Mouse (Mus musculus) left cerebral cortex, adult 11 months (tissue): ENCODE measurements around the gene H2afy2.

ENCODE experiments used
- DNase-seq: peaks from one replicate; pipeline ENCODE4 v3.0.0; 2022; ENCODE audit warnings: low spot score

Gene H2afy2

GRCm38 (mm10) chr10:61783621-61784251, at the start of gene H2afy2:
TSS of gene H2afy2 (minus strand) at chr10:61784147.
- peak; percentile 50 for DNase-seq

- no peak for DNase-seq
Observed at GRCm38 (mm10) chr10:61832713-61833112, 48.8 kb upstream of the H2afy2 start.

- DNase-seq, result no peak
Observed at GRCm38 (mm10) chr10:61831741-61832140, 47.8 kb upstream of the H2afy2 start.

- DNase-seq, result no peak
Observed at GRCm38 (mm10) chr10:61831251-61831650, 47.3 kb upstream of the H2afy2 start.

DNA sequence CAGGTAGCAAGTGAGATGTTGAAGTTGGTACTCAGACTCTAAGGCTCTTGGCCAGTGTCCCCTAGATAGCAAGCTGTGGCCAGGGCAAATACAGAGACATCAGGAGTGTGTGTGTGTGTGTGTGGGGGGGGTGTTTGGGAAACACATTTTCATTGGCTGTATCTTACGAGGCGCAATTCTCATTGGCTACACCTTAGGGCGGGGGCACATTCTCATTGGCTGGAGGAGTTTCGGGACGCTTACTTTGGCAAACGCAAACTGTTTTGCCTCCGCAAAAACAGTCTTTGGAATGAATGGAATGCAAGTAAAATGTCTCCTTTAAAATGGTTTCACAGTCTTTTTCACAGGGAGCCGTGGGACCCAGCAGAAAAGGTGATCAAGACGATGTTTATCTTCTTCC, 46.9 kb upstream of the H2afy2 start:
- DNase-seq, result no peak

GRCm38 (mm10) chr10:61829046-61829445, 45.1 kb upstream of the H2afy2 start:
- no peak for DNase-seq

- no peak for DNase-seq
Observed at GRCm38 (mm10) chr10:61827950-61828936, 44.3 kb upstream of the H2afy2 start.

DNA sequence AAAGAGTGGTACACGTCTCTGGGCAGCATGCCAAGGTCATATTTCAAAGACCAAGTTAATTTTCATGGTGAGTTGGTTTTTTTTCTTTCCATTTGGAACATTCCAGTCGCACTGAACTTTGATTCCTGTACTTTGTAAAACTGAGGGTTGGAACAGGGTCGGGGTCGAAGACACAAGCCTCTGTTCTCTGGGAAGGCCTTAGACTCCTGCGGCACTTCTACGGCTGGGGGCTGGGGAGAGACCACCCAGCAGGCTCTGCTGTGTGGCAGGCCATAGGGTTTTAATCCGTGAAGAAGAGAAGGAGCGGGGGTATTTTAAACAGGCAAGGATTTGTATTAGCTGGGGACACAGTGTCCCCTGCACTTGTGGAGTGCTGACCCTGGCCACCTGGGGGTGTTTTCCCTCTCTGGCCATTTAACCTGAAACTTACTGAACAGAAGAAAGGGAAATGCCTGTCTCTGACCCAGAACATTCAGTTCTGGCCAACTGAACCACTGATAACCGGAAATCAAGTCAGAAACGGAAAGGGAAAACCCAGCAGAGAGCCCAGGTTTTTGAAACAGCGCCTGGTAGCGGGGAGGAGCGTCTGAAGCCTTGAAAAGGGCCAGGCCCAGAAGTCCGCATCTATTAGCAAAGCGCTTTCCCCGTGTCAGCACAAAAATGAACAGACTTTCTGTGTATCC, 42.9 kb upstream of the H2afy2 start:
- no peak for DNase-seq

DNA sequence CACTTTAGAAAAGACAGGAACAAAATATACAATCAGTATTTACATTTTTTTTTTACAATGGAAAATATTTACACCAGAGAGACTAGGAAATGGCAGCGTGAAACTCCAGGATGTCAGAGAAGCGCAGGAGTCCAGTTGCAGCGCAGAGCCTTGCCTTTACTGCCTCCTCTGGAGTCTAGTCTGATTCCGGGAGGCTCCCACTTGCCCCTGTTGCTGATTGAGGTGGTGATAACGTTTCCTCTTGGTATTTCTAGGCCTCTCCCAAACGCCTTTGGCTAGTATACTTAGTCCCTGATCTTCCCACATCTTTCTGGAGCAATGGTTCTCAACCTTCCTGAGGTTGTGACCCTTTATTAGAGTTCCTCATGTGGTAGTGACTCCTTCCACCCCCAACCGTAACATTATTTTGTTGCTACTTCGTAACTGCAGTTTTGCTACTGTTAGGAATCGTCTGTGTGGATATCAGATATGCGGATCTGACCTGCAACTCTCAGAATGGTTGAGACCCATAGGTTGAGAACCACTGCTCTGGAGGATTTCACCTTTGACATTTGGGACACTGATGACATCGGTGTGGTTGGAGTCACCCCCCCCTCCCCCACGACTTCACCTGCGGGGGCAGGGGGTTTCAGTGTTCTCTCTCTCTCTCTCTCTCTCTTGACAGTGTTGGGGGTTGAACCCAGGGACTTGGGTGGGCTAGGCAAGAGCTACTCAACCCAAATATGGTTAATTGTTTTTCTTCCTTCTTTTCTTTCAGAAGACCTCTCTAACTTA, 42.2 kb upstream of the H2afy2 start:
- DNase-seq, result no peak

DNA sequence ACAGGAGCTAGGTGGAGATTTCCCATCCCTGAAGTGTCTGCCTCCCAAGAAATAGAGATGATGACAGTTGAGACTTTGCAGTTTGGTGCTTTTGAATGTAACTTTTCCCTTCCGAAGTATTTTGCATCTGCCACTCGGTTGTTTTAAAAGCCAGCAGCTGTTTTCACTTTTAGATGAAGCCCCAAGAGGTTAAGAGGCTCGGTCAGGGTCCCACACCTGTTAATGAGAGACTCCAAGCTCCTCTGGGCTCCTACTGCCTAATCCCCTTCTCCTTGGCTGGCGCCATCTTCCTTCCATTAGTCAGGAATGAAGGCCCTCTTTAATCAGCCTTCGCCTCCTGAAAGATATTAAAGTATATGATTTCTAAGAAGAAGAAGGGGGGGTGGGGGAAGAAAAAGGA, 41.6 kb upstream of the H2afy2 start:
- DNase-seq, result no peak

DNA sequence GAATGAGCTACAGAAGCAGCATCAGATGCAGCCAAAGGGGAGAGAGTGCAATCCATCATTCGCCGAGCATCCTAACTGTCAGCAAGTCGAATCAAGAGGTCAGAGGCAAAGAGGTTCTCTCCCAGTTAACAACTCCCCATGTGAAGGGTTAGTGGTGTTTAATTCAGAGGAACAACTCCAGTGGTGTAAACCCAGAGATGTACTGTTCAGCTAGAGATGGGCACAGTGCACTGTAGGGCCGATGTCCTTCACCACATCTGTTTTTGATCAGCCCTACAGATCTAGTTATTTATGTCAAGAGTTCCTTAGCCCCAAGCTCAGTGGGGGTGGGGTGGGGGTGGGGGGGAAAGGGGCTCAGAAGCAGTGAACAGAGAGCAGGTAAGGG, 39.8 kb upstream of the H2afy2 start:
- DNase-seq, result no peak

DNA sequence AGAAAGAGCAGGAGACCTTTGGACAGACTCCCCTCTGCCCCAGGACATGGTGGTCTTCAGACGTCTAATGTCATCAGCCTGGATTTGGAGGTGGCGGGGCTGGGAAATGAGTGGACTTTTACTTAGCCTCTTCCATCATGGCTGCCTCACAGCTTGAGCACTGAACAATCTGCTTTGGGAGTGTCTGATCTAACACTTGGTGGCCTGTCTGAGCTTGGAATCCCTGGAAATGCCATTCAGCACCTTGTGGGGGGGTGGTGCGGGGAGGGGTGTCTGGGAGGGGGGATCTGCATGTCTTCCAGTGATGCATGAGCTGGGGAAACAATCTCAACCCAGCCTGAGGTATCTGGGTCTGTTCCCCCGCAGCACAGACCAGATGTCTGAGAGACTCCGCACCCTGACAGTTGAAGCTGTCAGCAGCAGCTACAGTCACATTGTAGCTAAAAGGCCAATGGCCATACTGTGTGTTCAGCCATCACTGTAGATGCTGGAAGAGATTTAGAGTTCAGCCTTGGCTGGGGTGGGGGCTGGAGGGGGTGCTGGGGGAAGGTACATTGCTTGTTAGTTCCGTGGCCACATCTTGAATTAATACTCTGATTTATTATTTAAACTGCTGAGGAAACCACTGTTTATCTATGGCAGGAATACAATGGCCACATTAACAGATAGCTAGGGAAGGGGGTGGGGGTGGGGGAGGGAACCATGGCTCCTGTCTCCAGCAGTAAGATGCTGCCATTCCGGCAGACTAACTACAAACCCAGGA, 39.2 kb upstream of the H2afy2 start:
- DNase-seq, result no peak

DNA sequence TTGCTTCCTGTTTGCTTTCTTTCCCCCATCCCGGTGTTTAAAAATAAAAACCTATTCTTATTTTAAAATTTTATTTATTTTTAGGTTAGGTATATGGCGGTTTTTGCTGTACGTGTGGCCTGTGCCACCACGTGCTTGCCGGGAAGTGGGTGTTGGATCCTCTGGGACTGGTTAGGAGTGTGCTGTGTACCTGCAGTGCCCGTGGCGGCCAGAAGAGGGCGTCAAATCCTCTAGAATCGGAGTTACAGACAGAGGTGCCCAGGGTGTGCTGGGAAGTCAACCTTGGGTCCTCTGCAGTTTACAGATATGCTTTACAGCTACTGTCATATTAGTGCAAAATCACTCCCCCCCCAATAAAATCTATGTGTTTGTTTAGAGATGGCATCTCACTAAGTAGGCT, 36.1 kb upstream of the H2afy2 start:
- DNase-seq, result no peak

DNA sequence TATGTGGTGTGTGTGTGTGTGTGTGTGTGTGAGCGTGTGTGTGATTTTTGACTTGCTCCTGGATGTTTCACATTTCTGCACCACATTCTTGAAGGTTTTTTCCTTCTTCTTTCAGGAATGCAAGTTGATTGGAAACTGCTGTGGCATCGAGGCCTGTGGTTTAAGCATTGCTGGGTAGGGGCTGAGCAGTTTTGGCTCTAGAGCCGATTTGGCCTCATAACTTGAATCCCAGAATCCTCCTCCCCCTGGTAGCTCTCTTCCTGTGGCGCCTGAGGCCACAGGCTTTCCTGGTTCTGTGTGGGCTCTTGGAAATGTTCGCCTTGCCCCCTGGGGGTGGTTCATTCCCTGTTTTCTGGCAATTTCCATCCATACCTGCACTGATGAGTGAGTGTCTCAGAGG, 28.0 kb upstream of the H2afy2 start:
- DNase-seq, result no peak

- no peak for DNase-seq
Observed at GRCm38 (mm10) chr10:61798133-61798576, 14.2 kb upstream of the H2afy2 start.

DNA sequence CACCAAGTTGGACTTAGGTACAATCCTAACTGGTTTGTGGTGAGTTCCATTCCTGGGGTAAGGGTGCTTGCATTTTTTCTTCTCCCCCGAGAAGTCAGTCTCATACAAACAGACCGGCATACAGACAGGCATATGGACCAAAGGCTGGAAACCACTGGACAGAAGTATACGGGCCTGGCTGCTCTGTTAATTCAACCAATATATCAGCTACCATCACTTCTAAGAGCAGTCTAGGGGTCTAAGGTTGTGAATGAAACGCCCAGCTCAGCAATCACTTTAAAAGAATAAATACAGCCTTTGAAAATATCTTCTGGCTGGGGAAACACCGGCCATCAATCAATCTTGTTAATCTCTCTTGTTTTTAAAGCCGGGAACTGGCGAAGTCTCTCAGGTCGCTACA, 11.5 kb upstream of the H2afy2 start:
- DNase-seq, result no peak

DNA sequence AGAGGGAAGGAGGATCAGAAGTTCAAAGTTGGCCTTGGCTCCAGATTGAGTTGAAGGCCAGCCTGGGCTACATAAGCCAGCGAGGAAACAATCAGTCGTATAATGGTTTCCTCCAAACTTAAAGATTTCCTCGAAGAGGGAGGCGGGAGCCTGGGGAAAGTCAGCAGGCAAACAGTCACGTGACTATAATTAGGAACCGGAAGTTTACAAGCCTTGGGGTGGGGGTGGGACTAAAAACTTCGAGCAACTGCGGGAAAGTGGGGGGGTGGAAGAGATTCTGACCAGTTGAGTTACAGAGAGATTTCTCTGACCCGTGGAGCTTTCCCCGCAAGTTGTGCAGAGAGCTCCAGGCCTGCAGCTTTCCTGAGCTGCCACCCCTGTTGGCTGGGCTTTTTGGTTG, 11.0 kb upstream of the H2afy2 start:
- DNase-seq, result no peak

GRCm38 (mm10) chr10:61793015-61793414, 9.1 kb upstream of the H2afy2 start:
- DNase-seq, result no peak

GRCm38 (mm10) chr10:61788499-61788898, 4.6 kb upstream of the H2afy2 start:
- DNase-seq, result no peak

- no peak for DNase-seq
Observed at GRCm38 (mm10) chr10:61787541-61788313, 3.8 kb upstream of the H2afy2 start.
